Mouse (Mus musculus) liver, embryonic 14.5 days (tissue): ENCODE data around the gene Ppfibp1.

ENCODE experiments used
- CTCF ChIP-seq: IDR thresholded peaks from 2 replicates; pipeline ENCODE4 v1.5.1; 2016; ENCODE audit warnings: antibody characterized with exemption, low read depth, control low read depth
- EP300 ChIP-seq: IDR thresholded peaks from 2 replicates; pipeline ENCODE4 v1.6.1; 2016; ENCODE audit warnings: antibody characterized with exemption, low read depth

DNA sequence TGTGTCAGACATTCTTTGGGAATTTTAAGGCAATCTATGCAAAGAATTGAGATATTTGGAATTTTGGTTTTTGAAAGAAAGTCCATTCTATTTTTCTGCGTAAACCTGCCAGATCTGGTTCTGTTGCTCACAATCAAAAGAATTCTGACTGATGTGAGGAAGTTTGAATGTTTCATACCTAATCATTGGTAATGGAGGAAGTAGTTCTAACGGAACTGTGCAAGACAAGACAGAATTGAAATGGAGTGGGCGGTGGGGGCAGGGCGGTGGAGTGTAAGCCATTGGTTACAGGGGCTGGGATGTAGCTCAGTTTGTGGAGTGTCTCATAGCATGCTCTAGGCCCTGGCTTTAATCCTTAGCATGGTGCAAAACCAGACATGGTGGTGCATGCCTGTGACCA lies 16.3 kb upstream of the Ppfibp1 start:
- TF ChIP-seq CTCF, result no peak
- TF ChIP-seq EP300, result no peak
